Mouse (Mus musculus): ENCODE measurements around the gene Dlg1.
A peak's percentile ranks its signal among the peaks of the same experiment; 100 is the strongest.

Dlg1 gene

GRCm38 (mm10) chr16:31663379-31664286, at the start of gene Dlg1:
TSS of gene Dlg1 (plus strand) at chr16:31663443.
- DNase-seq, result peak; percentile 80 to 83

- no peak for DNase-seq
Measured at GRCm38 (mm10) chr16:31616382-31616781, 46.9 kb upstream of the Dlg1 start.

- DNase-seq, result no peak
Measured at GRCm38 (mm10) chr16:31617128-31617527, 46.1 kb upstream of the Dlg1 start.

- peak; percentile 85 to 86 for DNase-seq
Measured at GRCm38 (mm10) chr16:31617823-31618371, 45.3 kb upstream of the Dlg1 start.

- DNase-seq, result peak; percentile 65 to 82
Measured at GRCm38 (mm10) chr16:31618671-31619070, 44.6 kb upstream of the Dlg1 start.

GRCm38 (mm10) chr16:31619675-31620335, 43.4 kb upstream of the Dlg1 start:
- peak; percentile 25 to 60 for DNase-seq

- DNase-seq, result no peak
Measured at GRCm38 (mm10) chr16:31622356-31622755, 40.9 kb upstream of the Dlg1 start.

GRCm38 (mm10) chr16:31623136-31623535, 40.1 kb upstream of the Dlg1 start:
- DNase-seq, result no peak

- DNase-seq, result no peak
Measured at GRCm38 (mm10) chr16:31624749-31625148, 38.5 kb upstream of the Dlg1 start.

GRCm38 (mm10) chr16:31626331-31626730, 36.9 kb upstream of the Dlg1 start:
- DNase-seq, result no peak

GRCm38 (mm10) chr16:31630381-31630780, 32.9 kb upstream of the Dlg1 start:
- DNase-seq, result no peak

GRCm38 (mm10) chr16:31631046-31631445, 32.2 kb upstream of the Dlg1 start:
- DNase-seq, result no peak

GRCm38 (mm10) chr16:31634371-31634770, 28.9 kb upstream of the Dlg1 start:
- no peak for DNase-seq

- no peak for DNase-seq
Measured at GRCm38 (mm10) chr16:31638393-31638792, 24.9 kb upstream of the Dlg1 start.

- no peak for DNase-seq
Measured at GRCm38 (mm10) chr16:31639946-31640345, 23.3 kb upstream of the Dlg1 start.

GRCm38 (mm10) chr16:31641776-31642175, 21.5 kb upstream of the Dlg1 start:
- no peak for DNase-seq

- DNase-seq, result no peak
Measured at GRCm38 (mm10) chr16:31647221-31647620, 16.0 kb upstream of the Dlg1 start.

- no peak for DNase-seq
Measured at GRCm38 (mm10) chr16:31650788-31651187, 12.5 kb upstream of the Dlg1 start.

- peak; percentile 55 to 66 for DNase-seq
Measured at GRCm38 (mm10) chr16:31651541-31651940, 11.7 kb upstream of the Dlg1 start.

GRCm38 (mm10) chr16:31652115-31652843, 11.0 kb upstream of the Dlg1 start:
- peak in 1 of 2 experiments; percentile 12 for DNase-seq

GRCm38 (mm10) chr16:31653616-31654015, 9.6 kb upstream of the Dlg1 start:
- no peak for DNase-seq

- DNase-seq, result no peak
Measured at GRCm38 (mm10) chr16:31654021-31654420, 9.2 kb upstream of the Dlg1 start.

GRCm38 (mm10) chr16:31655531-31655930, 7.7 kb upstream of the Dlg1 start:
- no peak for DNase-seq
